Mouse (Mus musculus) Muller cell, postnatal 12 days (primary cell): ENCODE measurements around the gene Oasl2.
"Not testable (repeated sequence)": the region's sequence is repeated elsewhere in the genome, so short reads cannot be mapped to it uniquely, and the experiment has no call there.

ENCODE experiments used
- DNase-seq: peaks from one replicate; pipeline ENCODE4 v3.0.0-alpha.2; 2015; ENCODE audit errors: inconsistent ontology term

The Oasl2 gene

DNA sequence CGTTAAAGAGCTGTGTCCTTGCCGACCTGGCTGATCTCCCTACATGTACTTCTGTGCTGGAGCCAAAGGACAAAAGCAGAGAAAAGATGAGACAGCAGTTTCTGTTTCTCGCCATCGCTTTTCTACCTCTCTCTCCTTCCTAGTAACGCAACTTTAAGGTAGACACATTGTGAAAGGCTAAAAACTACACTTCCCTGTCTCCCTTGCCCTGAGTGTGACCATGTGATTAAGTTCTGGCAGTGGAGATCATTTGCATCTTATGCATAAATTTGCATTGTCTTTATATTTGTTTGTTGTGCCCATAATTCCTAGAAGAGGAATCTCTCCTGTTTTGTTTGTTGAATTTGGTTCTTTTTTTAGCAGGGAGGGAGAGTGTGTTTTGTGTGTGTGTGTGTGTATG is 19.1 kb downstream of the Oasl2 start:
- DNase-seq = no peak

DNA sequence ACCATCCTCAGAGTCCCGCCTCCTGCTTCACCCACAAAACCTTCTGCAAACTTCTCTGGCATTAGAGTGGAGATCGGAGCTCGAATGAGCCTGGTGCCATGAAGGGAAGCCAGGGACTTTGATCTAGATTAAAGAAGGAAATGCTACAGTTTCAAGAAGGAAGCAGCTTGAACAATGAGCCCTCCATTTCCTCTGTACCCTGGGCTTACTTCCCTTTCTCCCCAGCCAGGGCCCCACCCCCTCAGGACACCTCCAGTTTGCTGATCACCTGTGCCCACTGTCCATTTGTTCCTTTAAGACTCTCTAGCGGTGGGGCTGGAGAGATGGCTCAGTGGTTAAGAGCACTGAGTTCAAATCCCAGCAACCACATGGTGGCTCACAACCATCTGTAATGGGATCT is 20.0 kb downstream of the Oasl2 start:
- no peak for DNase-seq

DNA sequence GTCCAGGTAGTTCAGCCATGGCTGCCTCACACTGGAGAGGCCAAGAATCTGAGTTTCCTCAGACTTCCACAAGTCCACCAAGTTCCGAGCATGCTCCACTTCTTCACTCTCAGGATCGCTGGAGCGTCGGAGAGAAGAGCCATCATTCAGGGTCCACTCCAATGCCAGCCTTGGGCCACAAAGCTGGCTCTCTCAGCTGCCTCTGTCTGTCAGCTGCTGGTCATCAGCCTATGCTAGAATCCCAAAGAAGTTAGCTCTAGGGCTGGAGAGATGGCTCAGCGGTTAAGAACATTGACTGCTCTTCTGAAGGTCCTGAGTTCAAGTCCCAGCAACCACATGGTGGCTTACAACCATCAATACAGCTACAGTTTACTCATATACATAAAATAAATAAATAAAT is 20.6 kb downstream of the Oasl2 start:
- DNase-seq = not testable (repeated sequence)

DNA sequence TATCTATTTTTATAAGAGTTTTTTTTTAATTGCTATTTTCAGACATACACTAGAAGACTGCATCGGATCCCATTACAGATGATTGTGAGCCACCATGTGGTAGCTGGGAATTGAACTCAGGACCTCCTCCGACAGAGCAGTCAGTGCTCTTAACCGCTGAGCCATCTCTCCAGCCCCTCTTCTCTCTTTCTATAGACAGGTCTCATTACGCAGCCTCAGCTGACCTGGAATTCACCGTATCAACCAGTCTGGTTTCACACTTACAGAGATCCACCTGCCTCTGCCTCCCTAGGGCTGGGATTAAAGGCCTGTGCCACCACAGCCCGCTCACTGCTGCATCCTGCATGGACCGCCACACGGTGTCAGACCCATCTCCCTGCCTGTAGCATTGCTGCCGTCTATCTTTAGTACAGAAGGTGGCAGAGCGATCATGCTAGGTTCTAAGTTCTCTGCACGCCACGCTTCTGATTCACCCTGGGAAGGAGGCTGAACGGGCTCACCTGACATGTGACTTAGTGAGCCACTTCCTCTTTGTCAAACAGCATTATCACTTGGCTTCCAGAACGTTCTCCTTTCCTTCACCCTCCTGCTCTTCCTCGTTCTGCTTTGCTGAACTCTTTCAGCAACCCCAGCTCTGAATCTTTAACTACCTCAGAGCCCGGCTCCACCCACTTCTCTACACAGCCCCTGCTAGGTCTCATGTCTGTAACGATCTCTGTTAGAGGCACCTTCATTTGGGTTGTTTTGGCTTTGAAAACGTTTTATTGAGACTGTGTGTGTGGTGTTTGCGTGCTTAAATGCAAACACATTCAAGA is 25.0 kb downstream of the Oasl2 start:
- no peak for DNase-seq

DNA sequence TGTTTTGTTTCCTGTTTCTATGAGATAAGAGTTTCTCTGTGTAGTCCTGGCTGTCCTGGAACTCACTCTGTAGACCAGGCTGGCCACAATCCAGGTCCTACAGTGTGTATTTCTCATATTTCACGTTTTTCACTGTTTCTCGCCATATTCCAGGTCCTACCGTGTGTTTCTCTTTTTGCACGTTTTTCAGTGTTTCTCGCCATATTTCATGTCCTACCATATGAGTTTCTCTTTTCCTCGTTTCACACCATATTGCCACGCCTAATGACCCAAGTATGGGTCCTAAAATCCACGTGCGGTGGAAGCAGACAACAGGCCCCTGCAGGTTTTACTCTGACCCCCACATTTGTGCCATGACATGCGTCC is 25.6 kb downstream of the Oasl2 start:
- DNase-seq = no peak

DNA sequence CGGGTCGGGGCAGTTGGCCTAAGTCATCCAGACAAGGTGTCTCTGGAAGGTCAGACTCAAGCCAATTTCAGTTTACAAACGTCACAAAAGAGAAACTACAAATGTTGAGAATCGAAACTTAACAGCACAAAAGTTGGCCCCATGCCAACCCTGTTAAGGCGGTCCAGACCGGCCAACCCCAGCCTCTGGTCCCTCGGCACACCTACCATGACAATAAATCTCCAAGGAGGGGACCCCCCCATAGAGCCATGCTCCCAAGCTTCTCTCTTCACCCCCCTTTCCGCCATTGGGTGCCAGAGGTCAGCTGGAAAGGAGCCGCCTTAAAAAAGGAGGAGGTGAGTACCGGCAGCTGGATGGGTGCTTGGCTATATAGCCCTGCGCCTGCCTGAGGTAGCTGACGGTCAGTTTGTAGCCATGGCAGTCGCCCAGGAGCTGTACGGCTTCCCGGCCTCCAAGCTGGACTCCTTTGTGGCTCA is 26.3 kb downstream of the Oasl2 start, which contains the start of gene Oasl1:
Gene Oasl1 (plus strand): TSS at position 243 of the 476 bp plus-strand sequence.
- DNase-seq = peak; percentile 54

DNA sequence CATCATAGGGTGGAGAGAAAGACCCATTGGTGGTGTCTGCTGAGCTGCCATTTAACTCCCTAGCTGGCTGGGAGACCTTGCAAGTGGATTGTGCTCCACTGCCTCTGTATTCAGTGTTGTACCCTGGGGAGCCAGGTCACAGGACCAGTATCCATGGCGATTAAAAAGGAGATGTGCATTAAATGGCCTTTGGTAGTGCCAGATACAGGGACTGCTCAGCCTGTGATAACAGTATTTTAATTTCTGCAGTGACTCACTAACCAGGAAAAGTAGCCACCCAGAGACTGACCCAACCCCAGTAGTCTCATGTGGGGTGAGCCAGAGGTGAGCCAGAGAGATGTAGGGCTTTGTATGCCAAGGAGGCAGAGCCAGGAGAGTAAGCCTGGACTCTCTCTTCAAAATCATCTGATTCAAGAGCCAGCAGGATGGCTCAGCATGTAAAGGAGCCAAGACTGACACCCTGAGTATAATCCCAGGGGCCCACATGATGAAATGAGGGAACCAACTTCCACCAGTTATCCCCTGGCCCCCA is 29.5 kb downstream of the Oasl2 start:
- DNase-seq = peak; percentile 19

DNA sequence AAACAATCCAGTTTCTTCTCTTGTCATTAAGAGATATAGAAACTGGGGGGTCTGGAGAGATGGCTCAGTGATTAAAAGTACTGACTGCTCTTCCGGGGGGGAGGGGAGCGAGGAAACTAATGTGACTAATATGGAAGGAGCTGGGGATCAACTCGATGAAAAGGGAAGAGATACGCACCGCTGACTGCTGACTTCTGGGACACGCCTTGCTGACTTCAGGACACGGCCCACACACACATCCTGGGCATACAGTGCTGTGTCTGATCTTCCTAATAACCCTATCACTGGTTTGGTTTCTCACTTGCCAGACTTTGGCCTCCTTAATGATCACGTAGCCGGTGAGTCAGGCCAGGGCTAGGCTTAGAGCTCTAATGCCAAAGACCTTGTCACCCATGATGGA is 30.0 kb downstream of the Oasl2 start:
- DNase-seq = peak; percentile 49

DNA sequence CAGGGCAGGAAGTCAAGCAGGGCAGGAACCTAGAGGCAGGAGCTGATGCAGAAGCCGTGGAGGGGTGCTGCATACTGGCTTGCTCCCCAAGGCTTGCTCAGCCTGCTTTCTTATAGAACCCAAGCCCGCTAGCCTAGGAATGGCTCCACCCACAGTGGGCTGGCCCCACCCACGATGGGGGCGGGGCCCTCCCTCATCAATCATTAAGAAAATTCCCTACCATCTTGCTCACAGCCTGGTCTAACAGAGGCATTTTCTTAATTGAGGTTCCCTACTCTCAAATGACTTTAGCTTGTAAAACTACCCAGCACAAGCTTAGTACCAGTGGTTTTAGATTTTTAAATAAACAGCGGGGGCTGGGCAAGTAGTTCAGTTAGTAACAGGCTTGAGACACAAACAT is 34.9 kb downstream of the Oasl2 start:
- no peak for DNase-seq

DNA sequence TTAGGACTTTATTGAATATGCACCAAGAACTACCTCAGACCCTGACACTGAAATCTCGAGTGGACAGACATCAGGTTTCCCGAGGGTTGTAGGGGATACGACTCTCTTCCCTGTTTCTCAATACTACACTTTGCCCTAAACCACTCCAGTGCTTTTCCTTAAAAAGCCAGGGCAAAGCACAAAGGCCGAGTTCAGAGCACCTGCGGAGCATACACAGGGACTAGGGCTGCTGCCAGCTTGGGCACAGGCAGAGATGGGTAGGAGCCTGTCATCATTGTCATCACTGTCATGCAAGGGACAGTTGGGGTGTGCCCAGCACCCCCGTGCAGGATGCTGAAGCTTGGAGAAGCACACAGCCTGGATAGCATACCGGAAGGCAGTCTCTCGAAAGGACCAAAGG is 36.5 kb downstream of the Oasl2 start:
- no peak for DNase-seq

DNA sequence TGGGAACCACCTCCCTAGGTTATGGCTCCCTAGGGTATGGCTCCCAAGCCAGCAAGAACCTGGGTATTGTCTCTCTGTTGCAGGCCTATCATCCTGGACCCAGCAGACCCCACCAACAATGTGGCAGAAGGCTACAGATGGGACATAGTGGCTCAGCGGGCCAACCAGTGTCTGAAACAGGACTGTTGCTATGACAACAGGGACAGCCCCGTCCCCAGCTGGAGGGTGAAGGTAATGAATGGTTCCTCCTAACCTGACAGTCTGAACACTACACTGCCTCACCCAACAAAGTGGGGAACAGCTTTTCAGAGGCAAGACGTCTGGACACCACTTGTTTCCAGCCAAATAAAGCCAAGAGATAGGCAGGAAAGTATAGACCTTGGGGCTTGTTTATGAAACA is 39.1 kb downstream of the Oasl2 start:
- no peak for DNase-seq

DNA sequence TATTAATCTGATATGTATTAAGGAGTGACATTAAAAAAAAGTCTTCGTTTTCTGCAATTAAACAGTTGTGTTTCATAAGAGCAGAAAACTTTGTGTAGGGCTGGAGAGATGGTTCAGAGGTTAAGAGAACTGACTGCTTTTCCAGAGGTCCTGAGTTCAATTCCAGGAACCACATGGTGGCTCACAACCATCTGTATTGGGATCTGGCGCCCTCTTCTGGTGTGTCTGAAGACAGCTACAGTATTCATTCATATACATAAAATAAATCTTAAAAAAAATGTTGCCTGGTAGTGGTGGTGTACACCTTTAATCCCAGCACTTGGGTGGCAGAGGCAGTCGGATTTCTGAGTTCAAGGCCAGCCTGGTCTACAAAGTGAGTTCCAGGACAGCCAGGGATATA is 44.4 kb downstream of the Oasl2 start:
- not testable (repeated sequence) for DNase-seq

DNA sequence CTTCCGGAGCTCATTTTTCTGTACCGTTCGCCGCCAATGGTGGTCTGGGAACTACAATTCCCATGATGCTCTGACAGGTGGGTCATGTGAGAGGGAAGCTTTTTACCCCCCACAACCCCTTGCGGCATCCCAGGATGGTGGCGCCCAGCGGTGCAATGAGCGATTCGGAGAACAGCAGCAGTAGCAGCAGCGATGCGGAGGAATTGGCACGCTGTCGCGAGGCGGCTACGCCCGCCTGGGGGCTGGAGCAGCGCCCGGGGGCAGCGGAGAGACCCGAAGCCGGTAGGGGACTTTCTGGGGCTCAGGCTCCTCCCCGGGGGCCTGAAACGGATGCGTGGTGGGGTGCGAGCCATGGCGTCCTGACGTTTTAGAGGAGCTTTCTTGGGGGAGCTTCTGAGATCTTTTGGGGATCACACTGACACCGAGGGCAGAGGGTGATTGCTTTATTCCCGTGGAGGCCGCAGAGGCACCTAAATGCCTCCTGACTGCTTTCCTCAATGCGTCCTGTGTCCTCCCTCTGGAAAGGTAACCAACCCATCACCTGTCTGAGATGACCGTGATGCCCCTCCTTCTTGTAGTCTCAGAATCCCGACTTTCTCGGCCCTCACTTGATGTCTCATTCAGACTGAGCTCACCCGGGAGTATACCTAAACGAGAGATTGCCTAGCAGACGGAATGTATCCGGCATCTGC is 45.5 kb downstream of the Oasl2 start, which contains the start of gene 2210016L21Rik:
Gene 2210016L21Rik (plus strand): TSS at position 85 of the 692 bp plus-strand sequence.
- DNase-seq = peak; percentile 92

DNA sequence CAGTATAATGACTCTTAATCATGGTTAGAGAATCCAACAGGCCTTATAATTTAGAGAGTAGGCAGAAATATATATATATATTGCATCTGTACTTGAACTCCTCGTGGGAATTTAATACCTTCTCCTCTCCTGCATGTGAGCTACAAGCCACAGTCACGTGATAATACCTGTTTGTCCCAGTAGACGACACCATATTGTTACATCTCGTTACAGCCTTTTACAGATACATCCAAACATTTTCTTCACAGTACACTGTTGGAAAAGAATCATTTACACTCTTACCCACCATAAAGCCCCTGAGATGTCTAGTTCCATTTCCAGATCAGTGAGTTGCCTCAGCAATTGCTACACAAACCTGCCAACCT is 46.0 kb downstream of the Oasl2 start:
- DNase-seq = no peak

DNA sequence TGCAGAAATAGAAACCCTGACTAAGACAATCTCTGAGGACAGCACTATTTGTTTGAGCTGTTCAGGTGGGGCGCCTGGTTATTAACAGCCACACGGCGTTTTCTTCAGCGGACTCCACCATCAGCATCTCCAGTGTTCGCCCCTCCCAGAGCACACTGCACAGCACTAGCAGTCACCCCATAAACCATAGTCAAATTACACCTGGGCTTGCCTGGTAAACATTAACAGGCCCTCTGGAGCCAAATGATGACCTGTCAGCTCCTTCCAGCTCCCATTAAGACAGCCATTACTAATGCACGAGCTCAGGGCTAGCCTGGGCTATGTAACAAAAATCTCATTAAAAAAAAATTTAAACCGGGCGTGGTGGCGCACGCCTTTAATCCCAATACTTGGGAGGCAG is 48.3 kb downstream of the Oasl2 start:
- no peak for DNase-seq

DNA sequence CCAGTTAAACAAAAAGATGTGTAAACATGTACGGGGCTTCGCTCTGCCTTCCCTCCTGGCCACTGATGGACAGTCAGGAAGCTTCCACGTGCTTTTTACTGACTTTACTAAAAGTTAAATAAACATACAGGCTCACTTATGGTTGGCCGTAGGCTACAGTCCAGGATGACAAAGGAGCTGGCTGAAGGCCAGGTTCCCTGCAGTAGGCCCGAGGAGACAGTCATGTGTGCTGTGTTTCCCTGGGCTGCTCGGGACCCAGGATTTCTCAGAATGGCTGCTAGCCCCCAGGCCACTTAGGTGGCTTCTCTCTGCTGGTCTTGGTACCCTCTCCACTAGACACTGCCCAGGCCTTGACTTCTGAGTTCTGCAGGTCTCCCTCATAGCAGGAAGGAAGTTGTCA is 52.2 kb downstream of the Oasl2 start:
- peak; percentile 32 for DNase-seq

DNA sequence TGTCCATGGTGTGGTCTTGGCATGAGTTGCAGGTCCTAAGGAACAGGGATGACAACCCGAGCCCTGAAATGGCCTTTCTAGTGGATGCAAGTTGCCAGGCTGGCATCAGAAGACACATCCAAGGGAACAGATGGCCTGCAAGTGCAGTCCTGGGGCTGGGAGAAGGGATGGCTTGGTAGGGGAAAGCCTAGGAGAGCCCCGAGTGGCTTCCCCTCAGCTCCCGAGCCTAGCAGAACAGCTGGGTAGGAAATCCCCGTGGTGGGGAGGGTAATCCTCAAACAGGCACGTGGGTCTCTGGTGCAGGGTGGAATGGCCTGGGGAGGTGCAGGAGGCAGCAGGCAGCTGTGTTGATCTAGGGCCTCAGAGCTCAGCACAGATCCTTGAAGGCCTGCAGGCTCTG is 52.6 kb downstream of the Oasl2 start:
- no peak for DNase-seq

DNA sequence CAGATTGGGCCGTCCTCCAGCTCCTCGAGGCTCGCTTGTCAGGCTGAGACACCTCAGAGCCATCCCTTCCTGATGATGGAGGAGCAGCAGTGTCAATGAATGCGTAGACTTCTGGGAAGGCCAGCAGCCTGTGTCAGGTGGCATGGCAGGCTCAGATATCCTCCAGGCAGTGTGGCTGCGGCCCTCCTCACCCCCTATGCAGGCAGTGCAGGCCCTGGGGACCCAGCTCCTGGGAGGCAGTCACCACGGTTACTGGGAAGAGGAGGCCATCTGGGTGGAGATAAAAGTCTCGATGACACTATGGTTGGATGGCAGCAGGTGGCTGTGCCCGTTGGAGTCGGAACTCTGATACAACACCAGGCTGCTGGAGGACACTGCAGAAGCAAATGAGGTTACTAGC is 53.1 kb downstream of the Oasl2 start:
- no peak for DNase-seq

DNA sequence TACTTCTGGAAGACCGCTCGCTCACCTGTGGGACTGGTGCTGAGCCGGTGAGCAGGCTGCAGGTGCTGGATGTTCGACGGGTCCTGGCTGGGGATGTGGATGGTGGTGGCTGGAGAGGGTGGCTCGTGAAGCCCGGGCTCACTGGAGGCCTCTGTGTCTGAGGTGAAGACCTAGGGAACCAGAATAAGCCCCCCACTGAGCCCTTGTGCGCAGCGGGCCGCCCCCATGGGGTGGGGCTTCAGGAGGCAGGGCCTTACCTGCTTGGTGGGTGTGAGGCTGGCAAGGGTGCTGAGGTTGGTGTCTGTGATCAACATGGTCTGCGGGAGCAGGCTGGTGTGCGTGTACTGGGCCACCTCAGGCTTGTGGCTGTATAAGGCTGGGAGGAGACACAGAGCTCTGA is 53.9 kb downstream of the Oasl2 start:
- no peak for DNase-seq

DNA sequence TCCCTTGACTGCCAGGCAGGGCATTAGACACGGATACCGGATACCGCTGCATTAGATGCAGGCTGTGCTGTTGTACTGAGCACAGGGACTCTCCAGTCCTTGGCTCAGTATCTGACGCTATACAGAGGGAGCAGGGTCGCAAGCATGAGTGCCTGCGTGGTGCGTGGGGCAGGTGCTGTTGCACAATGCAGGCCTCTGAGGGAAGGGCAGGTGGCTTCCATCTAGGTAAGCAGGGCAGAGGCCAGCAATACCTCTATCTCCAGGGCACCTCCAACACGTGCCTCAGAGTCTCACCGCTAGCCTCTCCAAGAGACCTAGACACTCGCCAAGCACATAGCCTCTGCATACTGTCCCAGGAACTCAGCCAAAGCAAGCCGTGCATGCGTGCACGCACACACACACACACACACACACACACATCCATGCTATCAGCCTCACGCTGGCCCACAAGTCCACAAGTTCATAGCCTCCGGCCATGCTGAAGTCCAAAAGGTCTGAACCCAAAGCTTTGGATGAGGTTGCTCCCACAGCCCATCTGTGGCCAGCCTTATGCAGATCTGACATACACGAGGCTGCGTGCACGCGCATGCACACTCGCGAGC is 54.6 kb downstream of the Oasl2 start:
- no peak for DNase-seq

DNA sequence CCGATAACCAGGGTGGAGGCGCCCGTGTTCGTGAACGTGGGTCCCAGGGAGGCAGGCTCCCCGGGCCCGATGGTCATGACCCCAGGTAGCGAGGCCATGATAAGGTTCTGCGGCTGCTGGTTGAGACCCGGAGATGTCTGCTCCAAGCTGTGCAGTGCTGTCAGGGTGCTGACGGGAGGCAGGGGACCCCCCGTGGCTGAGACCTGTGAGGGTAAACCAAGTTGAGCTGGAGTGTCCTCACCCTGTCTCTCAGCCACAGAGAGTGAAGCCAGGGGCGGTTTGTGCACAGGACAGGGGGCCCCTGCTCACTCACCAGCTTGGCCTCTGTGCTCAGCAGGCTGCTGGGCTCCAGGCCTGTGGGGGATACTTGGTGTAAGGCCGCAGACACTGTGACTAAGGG is 56.6 kb downstream of the Oasl2 start:
- DNase-seq = no peak

DNA sequence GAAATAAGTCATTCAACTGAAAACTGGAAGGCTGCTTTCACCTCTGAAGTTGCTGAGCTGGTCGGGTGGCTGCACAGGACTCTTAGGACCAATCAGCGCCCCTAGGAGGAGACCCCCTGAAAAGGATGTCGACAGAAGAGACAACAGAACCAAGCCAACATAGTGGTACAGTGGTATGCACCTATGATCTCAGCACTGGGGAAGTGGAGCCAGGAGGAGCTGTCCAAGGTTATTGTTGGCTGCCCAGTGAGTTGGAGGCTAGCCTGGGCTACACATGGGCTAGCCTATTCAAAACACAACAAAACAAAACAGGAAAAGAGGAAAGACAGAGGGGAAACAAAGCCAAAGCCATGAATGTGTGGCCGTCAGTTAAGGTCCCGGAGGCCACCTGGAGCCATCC is 61.3 kb downstream of the Oasl2 start:
- no peak for DNase-seq
